In the genomic region with DNA sequence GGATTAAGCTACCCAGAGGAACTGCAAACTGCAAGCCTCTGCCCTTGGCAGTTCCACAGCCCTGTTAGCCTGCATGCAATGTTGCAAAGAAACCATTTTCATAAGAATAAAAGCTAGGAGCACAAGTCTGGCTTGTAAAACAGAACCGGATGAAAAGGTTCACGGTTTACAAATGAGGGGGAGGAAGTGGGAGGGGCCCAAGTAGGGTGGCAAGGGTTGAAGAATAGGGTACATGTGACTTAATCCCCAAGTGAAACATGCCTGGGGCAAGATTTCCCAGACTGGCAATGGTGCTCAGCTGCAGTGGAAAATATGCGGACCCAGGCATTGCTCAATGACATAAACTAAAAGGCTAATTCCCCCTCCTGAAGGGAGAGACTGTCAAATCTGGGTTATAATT, we compare ENCODE assay signal across 8 mouse cellular contexts. TPM values are rescaled to one million over a fixed set of nuclear protein-coding genes. Genes with fewer than 3 reads are reported as not detected.
DNase-seq lines count a peak whose midpoint lies in the region; ATAC-seq lines count a peak whose summit lies in the region.
"Had no signal": no experiment of that assay in that cellular context is flagged by ENCODE, and none has a peak within 500 bp of the region (broad histone marks: within the 10 kb centered on the region; RNA-seq: fewer than 3 reads in every experiment).

No protein-coding gene starts in this region.

- no peaks in the 10 kb centered on the region for H3K9me3 ChIP-seq in heart, embryonic 16.5 days (replicated peaks; ENCODE audit: control insufficient read depth, low read length)
- no peaks in the 10 kb centered on the region for H3K9me3 ChIP-seq in hindbrain, embryonic 16.5 days (ENCODE audit: control insufficient read depth, low read length)
- H3K9me3 ChIP-seq in liver, embryonic 11.5 days (ENCODE audit: control insufficient read depth, low read length): no peaks in the 10 kb centered on the region

- DNase-seq in heart, adult 9 months (ENCODE audit: low spot score in 2 of 2): no peak
- DNase-seq in 3134 (ENCODE audit: extremely low read depth, insufficient read length, low spot score): peak; percentile 11
- peak; percentile 56 for DNase-seq in ES-CJ7 (ENCODE audit: low read depth, low spot score)
- no peak for DNase-seq in liver, embryonic 11.5 days (ENCODE audit: low spot score)
- no peak for DNase-seq in gastrocnemius, postnatal 36 days
- DNase-seq: gastrocnemius, postnatal 14 days had no signal

- 44% methylated on average over 3 of the region's 3 CpGs for WGBS in heart, embryonic 16.5 days
- 25% methylated on average over 3 of the region's 3 CpGs for WGBS in hindbrain, embryonic 16.5 days
- WGBS in liver, embryonic 11.5 days: 52% methylated on average over 3 of the region's 3 CpGs

- no peaks in the 10 kb centered on the region for H3K36me3 ChIP-seq in heart, embryonic 16.5 days (ENCODE audit: control insufficient read depth, insufficient read depth)
- H3K36me3 ChIP-seq in hindbrain, embryonic 16.5 days (ENCODE audit: control insufficient read depth, insufficient read depth, low read length): no peaks in the 10 kb centered on the region
- H3K36me3 ChIP-seq in liver, embryonic 11.5 days (ENCODE audit: control insufficient read depth, insufficient read depth, low read length): no peaks in the 10 kb centered on the region

- no peak overlapping the region for H3K4me2 ChIP-seq in heart, embryonic 16.5 days (ENCODE audit: low read depth, low read length)
- no peak overlapping the region for H3K4me2 ChIP-seq in hindbrain, embryonic 16.5 days (ENCODE audit: low read length)
- H3K4me2 ChIP-seq in liver, embryonic 11.5 days: no peak overlapping the region

- H3K27me3 ChIP-seq in heart, embryonic 16.5 days (ENCODE audit: control insufficient read depth, insufficient read depth, low read length): no peaks in the 10 kb centered on the region
- H3K27me3 ChIP-seq in hindbrain, embryonic 16.5 days (replicated peaks; ENCODE audit: control insufficient read depth, insufficient read depth, low read length): no peaks in the 10 kb centered on the region
- no peaks in the 10 kb centered on the region for H3K27me3 ChIP-seq in liver, embryonic 11.5 days (replicated peaks; ENCODE audit: control insufficient read depth, insufficient read depth, low read length)

- H3K4me3 ChIP-seq in heart, embryonic 16.5 days (ENCODE audit: low read length): no peak overlapping the region
- H3K4me3 ChIP-seq in hindbrain, embryonic 16.5 days (ENCODE audit: low read length): no peak overlapping the region
- no peak overlapping the region for H3K4me3 ChIP-seq in liver, embryonic 11.5 days (ENCODE audit: low read depth, low read length)

- no peak for ATAC-seq in heart, embryonic 16.5 days (replicated peaks; ENCODE audit: extremely low read depth, insufficient read depth, low FRiP score)
- peak; percentile 37; the same call in 1 of the 2 replicates for ATAC-seq in hindbrain, embryonic 16.5 days
- ATAC-seq in liver, embryonic 11.5 days (replicated peaks; ENCODE audit: low FRiP score): no peak

- peak overlapping the region; percentile 7; the same call in 1 of the 2 replicates for H3K9ac ChIP-seq in heart, embryonic 16.5 days (ENCODE audit: low read length)
- no peak overlapping the region for H3K9ac ChIP-seq in hindbrain, embryonic 16.5 days (ENCODE audit: low read depth, low read length)
- H3K9ac ChIP-seq in liver, embryonic 11.5 days (ENCODE audit: low read depth, low read length): no peak overlapping the region

- H3K27ac ChIP-seq in heart, embryonic 16.5 days (ENCODE audit: low read length): peak overlapping the region; percentile 69
- H3K27ac ChIP-seq in hindbrain, embryonic 16.5 days (ENCODE audit: low read depth, low read length): no peak overlapping the region
- no peak overlapping the region for H3K27ac ChIP-seq in liver, embryonic 11.5 days (ENCODE audit: low read depth, low read length)

- intact Hi-C loops in gastrocnemius, postnatal 36 days (cut with DNase I): no loop called here

- peaks cover 43% of the 10 kb centered on the region for H3K4me1 ChIP-seq in heart, embryonic 16.5 days (ENCODE audit: control insufficient read depth, insufficient read depth, low read length)
- H3K4me1 ChIP-seq in hindbrain, embryonic 16.5 days (ENCODE audit: control insufficient read depth, insufficient read depth, low read depth, low read length): peaks cover 5% of the 10 kb centered on the region
- H3K4me1 ChIP-seq in liver, embryonic 11.5 days (replicated peaks; ENCODE audit: control insufficient read depth, insufficient read depth, low read length): no peaks in the 10 kb centered on the region

RNA-seq across cellular contexts. Expression of a gene that starts 34.6 kb away (rescaled TPM):
- polyA plus RNA-seq in heart, embryonic 16.5 days (2015; fragmentation: Nextera tagmentation; extraction: Ambion mirVana): 31.5 and 33.3 TPM in 2 replicates
- 3.6 and 5.0 TPM in 2 replicates for polyA plus RNA-seq in hindbrain, embryonic 16.5 days (2015; fragmentation: Nextera tagmentation; extraction: Ambion mirVana)
- 0.38 and 0.88 TPM in 2 replicates for polyA plus RNA-seq in liver, embryonic 11.5 days (2014; fragmentation: Nextera tagmentation; extraction: Ambion mirVana)
- total RNA-seq in gastrocnemius, postnatal 36 days (2021): under 1 TPM; 0.10 to 0.12 TPM

Comparison
In these comparisons a context has a peak if more than half of its experiments do, and no peak if none do; other contexts are left out.
1. DNase-seq: peak in 3134 (single experiment) and ES-CJ7 (single experiment); none in heart, adult 9 months (0 of 2), liver, embryonic 11.5 days (single experiment) and gastrocnemius, postnatal 36 days (0 of 2).